In genomic region chr8:71340625-71341024, GRCm38 (mm10) we compare ENCODE assay signal across 8 mouse cellular contexts. TPM values are rescaled to one million over a fixed set of nuclear protein-coding genes. Genes with fewer than 3 reads are reported as not detected.
DNase-seq lines count a peak whose midpoint lies in the region; ATAC-seq and TF ChIP-seq lines count a peak whose summit lies in the region.

No protein-coding gene starts in this region.

- TF ChIP-seq CTCF in cortical plate, adult 2 months (IDR thresholded peaks at IDR 0.05; ENCODE audit: extremely low read depth, insufficient read depth, low read length) = peak; percentile 34; the same call in 1 of the 2 replicates
- peak; percentile 57 for TF ChIP-seq CTCF in lung, embryonic 14.5 days (IDR thresholded peaks at IDR 0.05; ENCODE audit: low read depth)

- H3K9me3 ChIP-seq in forebrain, embryonic 10.5 days = no peaks in the 10 kb centered on the region
- H3K9me3 ChIP-seq in forebrain, embryonic 16.5 days (ENCODE audit: control insufficient read depth, low read length) = no peaks in the 10 kb centered on the region
- no peaks in the 10 kb centered on the region for H3K9me3 ChIP-seq in neural tube, embryonic 15.5 days (replicated peaks)
- no peaks in the 10 kb centered on the region for H3K9me3 ChIP-seq in lung, embryonic 14.5 days (ENCODE audit: low read depth, low read length)

- WGBS in forebrain, embryonic 10.5 days = 77% methylated on average over 5 of the region's 5 CpGs
- WGBS in forebrain, embryonic 16.5 days = 75% methylated on average over 5 of the region's 5 CpGs
- WGBS in neural tube, embryonic 15.5 days = 84% methylated on average over 5 of the region's 5 CpGs
- 75% methylated on average over 5 of the region's 5 CpGs for WGBS in lung, embryonic 14.5 days

- no peak overlapping the region for H3K4me2 ChIP-seq in forebrain, embryonic 16.5 days (ENCODE audit: low read length)
- H3K4me2 ChIP-seq in neural tube, embryonic 15.5 days = no peak overlapping the region
- H3K4me2 ChIP-seq in lung, embryonic 14.5 days = no peak overlapping the region

- TF ChIP-seq POLR2A in cortical plate, adult 2 months (IDR thresholded peaks at IDR 0.05; ENCODE audit: extremely low read depth, insufficient read depth, low read length) = no peak

- peaks cover 74% of the 10 kb centered on the region for H3K36me3 ChIP-seq in forebrain, embryonic 10.5 days (replicated peaks)
- H3K36me3 ChIP-seq in forebrain, embryonic 16.5 days (ENCODE audit: control insufficient read depth, insufficient read depth) = peaks cover 11% of the 10 kb centered on the region
- peaks cover 69% of the 10 kb centered on the region for H3K36me3 ChIP-seq in neural tube, embryonic 15.5 days
- peaks cover 50% of the 10 kb centered on the region for H3K36me3 ChIP-seq in lung, embryonic 14.5 days (ENCODE audit: insufficient read depth)

- H3K4me1 ChIP-seq in forebrain, embryonic 10.5 days = no peaks in the 10 kb centered on the region
- H3K4me1 ChIP-seq in forebrain, embryonic 16.5 days (replicated peaks; ENCODE audit: control insufficient read depth, insufficient read depth, low read length) = no peaks in the 10 kb centered on the region
- no peaks in the 10 kb centered on the region for H3K4me1 ChIP-seq in neural tube, embryonic 15.5 days
- H3K4me1 ChIP-seq in cortical plate, adult 2 months (ENCODE audit: control insufficient read depth, insufficient read depth, low read length) = no peaks in the 10 kb centered on the region
- H3K4me1 ChIP-seq in lung, embryonic 14.5 days (ENCODE audit: insufficient read depth) = no peaks in the 10 kb centered on the region

- no peak overlapping the region for H3K9ac ChIP-seq in forebrain, embryonic 16.5 days (replicated peaks; ENCODE audit: low read depth, low read length)
- H3K9ac ChIP-seq in neural tube, embryonic 15.5 days (replicated peaks) = no peak overlapping the region
- H3K9ac ChIP-seq in lung, embryonic 14.5 days = no peak overlapping the region

- H3K27ac ChIP-seq in forebrain, embryonic 10.5 days = no peak overlapping the region
- no peak overlapping the region for H3K27ac ChIP-seq in forebrain, embryonic 16.5 days (ENCODE audit: low read length)
- H3K27ac ChIP-seq in neural tube, embryonic 15.5 days (replicated peaks) = no peak overlapping the region
- no peak overlapping the region for H3K27ac ChIP-seq in cortical plate, adult 2 months (ENCODE audit: insufficient read depth, low read length)
- H3K27ac ChIP-seq in lung, embryonic 14.5 days (ENCODE audit: low read depth) = no peak overlapping the region

- no peak overlapping the region for H3K4me3 ChIP-seq in forebrain, embryonic 10.5 days
- H3K4me3 ChIP-seq in forebrain, embryonic 16.5 days (replicated peaks; ENCODE audit: low read length) = no peak overlapping the region
- H3K4me3 ChIP-seq in neural tube, embryonic 15.5 days (replicated peaks) = no peak overlapping the region
- no peak overlapping the region for H3K4me3 ChIP-seq in cortical plate, adult 2 months (ENCODE audit: insufficient read depth, low read length)
- H3K4me3 ChIP-seq in lung, embryonic 14.5 days (ENCODE audit: low read depth, low read length) = no peak overlapping the region

- ATAC-seq in forebrain, embryonic 16.5 days = no peak
- ATAC-seq in neural tube, embryonic 15.5 days (ENCODE audit: low FRiP score) = no peak
- ATAC-seq in lung, embryonic 14.5 days (ENCODE audit: insufficient read depth) = no peak

- H3K27me3 ChIP-seq in forebrain, embryonic 10.5 days (ENCODE audit: poor library complexity, severe bottlenecking) = no peaks in the 10 kb centered on the region
- H3K27me3 ChIP-seq in forebrain, embryonic 16.5 days (replicated peaks; ENCODE audit: control insufficient read depth, insufficient read depth, low read length) = no peaks in the 10 kb centered on the region
- no peaks in the 10 kb centered on the region for H3K27me3 ChIP-seq in neural tube, embryonic 15.5 days (replicated peaks)
- no peaks in the 10 kb centered on the region for H3K27me3 ChIP-seq in lung, embryonic 14.5 days (ENCODE audit: insufficient read depth, low read length)

- DNase-seq in forebrain, embryonic 10.5 days (ENCODE audit: extremely low spot score, low spot score) = peak; percentile 21
- DNase-seq in neural tube, embryonic 10.5 days (ENCODE audit: extremely low spot score, low spot score) = peak; percentile 29
- peak; percentile 63 for DNase-seq in lung, embryonic 14.5 days
- peak; percentile 74 for DNase-seq in thymus, postnatal 4 days
- DNase-seq in left cerebral cortex, adult 9 months (ENCODE audit: low spot score in 2 of 2) = no peak

RNA-seq across cellular contexts. Expression of gene Use1, which starts 26.0 kb away (rescaled TPM):
- polyA plus RNA-seq in forebrain, embryonic 10.5 days (2016; fragmentation: Nextera tagmentation; extraction: Ambion mirVana) = 81.4 and 82.7 TPM in 2 replicates
- 100 and 115 TPM in 2 replicates for polyA plus RNA-seq in forebrain, embryonic 16.5 days (2015; fragmentation: Nextera tagmentation; extraction: Ambion mirVana)
- polyA plus RNA-seq in neural tube, embryonic 15.5 days (2015; fragmentation: Nextera tagmentation; extraction: Ambion mirVana) = 121 and 122 TPM in 2 replicates
- 181 and 187 TPM in 2 replicates for polyA plus RNA-seq in cortical plate, adult 2 months (2012; rRNA removed)
- polyA plus RNA-seq in lung, embryonic 14.5 days (2014; fragmentation: Nextera tagmentation; extraction: Ambion mirVana) = 83.2 and 85.6 TPM in 2 replicates

RNA-seq across cellular contexts. Expression of gene Ocel1, which starts 30.5 kb away (rescaled TPM):
- polyA plus RNA-seq in forebrain, embryonic 10.5 days (2016; fragmentation: Nextera tagmentation; extraction: Ambion mirVana) = 3.5 and 4.0 TPM in 2 replicates
- polyA plus RNA-seq in forebrain, embryonic 16.5 days (2015; fragmentation: Nextera tagmentation; extraction: Ambion mirVana) = 7.8 and 8.0 TPM in 2 replicates
- 5.6 and 9.2 TPM in 2 replicates for polyA plus RNA-seq in neural tube, embryonic 15.5 days (2015; fragmentation: Nextera tagmentation; extraction: Ambion mirVana)
- polyA plus RNA-seq in cortical plate, adult 2 months (2012; rRNA removed) = 13.5 and 13.6 TPM in 2 replicates
- 4.0 and 5.0 TPM in 2 replicates for polyA plus RNA-seq in lung, embryonic 14.5 days (2014; fragmentation: Nextera tagmentation; extraction: Ambion mirVana)

RNA-seq across cellular contexts. Expression of gene Nr2f6, which starts 41.1 kb away (rescaled TPM):
- polyA plus RNA-seq in forebrain, embryonic 10.5 days (2016; fragmentation: Nextera tagmentation; extraction: Ambion mirVana) = 47.8 and 49.0 TPM in 2 replicates
- 11.8 and 13.2 TPM in 2 replicates for polyA plus RNA-seq in forebrain, embryonic 16.5 days (2015; fragmentation: Nextera tagmentation; extraction: Ambion mirVana)
- 28.6 and 34.9 TPM in 2 replicates for polyA plus RNA-seq in neural tube, embryonic 15.5 days (2015; fragmentation: Nextera tagmentation; extraction: Ambion mirVana)
- polyA plus RNA-seq in cortical plate, adult 2 months (2012; rRNA removed) = 38.9 and 40.8 TPM in 2 replicates
- 94.7 and 102 TPM in 2 replicates for polyA plus RNA-seq in lung, embryonic 14.5 days (2014; fragmentation: Nextera tagmentation; extraction: Ambion mirVana)

RNA-seq across cellular contexts. Expression of gene Ushbp1, which starts 55.0 kb away (rescaled TPM):
- 5.8 and 5.9 TPM in 2 replicates for polyA plus RNA-seq in forebrain, embryonic 10.5 days (2016; fragmentation: Nextera tagmentation; extraction: Ambion mirVana)
- 6.1 and 6.9 TPM in 2 replicates for polyA plus RNA-seq in forebrain, embryonic 16.5 days (2015; fragmentation: Nextera tagmentation; extraction: Ambion mirVana)
- polyA plus RNA-seq in neural tube, embryonic 15.5 days (2015; fragmentation: Nextera tagmentation; extraction: Ambion mirVana) = 7.0 and 9.8 TPM in 2 replicates
- 9.0 and 10.9 TPM in 2 replicates for polyA plus RNA-seq in cortical plate, adult 2 months (2012; rRNA removed)
- 20.5 and 20.6 TPM in 2 replicates for polyA plus RNA-seq in lung, embryonic 14.5 days (2014; fragmentation: Nextera tagmentation; extraction: Ambion mirVana)

RNA-seq across cellular contexts. Expression of gene Babam1, which starts 56.0 kb away (rescaled TPM):
- 106 and 108 TPM in 2 replicates for polyA plus RNA-seq in forebrain, embryonic 10.5 days (2016; fragmentation: Nextera tagmentation; extraction: Ambion mirVana)
- polyA plus RNA-seq in forebrain, embryonic 16.5 days (2015; fragmentation: Nextera tagmentation; extraction: Ambion mirVana) = 103 and 105 TPM in 2 replicates
- 96.0 and 96.1 TPM in 2 replicates for polyA plus RNA-seq in neural tube, embryonic 15.5 days (2015; fragmentation: Nextera tagmentation; extraction: Ambion mirVana)
- 132 and 137 TPM in 2 replicates for polyA plus RNA-seq in cortical plate, adult 2 months (2012; rRNA removed)
- polyA plus RNA-seq in lung, embryonic 14.5 days (2014; fragmentation: Nextera tagmentation; extraction: Ambion mirVana) = 108 and 114 TPM in 2 replicates

Comparison
In these comparisons a context has a peak if more than half of its experiments do, and no peak if none do; other contexts are left out.
1. DNase-seq: peak in forebrain, embryonic 10.5 days (single experiment), neural tube, embryonic 10.5 days (single experiment), lung, embryonic 14.5 days (single experiment) and thymus, postnatal 4 days (single experiment); none in left cerebral cortex, adult 9 months (0 of 2).